Mouse (Mus musculus) c-Kit-positive CD71-negative TER-119-negative erythroid progenitor cells, embryonic 14.5 days (primary cell): ENCODE results near the gene Fam228b.
"Not testable (repeated sequence)": the region's sequence is repeated elsewhere in the genome, so short reads cannot be mapped to it uniquely, and the experiment has no call there.

Experiments
- DNase-seq: peaks from one replicate; pipeline ENCODE4 v3.0.0-alpha.2; 2013; ENCODE audit warnings: low read depth

The Fam228b gene

GRCm38 (mm10) chr12:4740823-4741222, 28.2 kb downstream of the Fam228b start:
- no peak for DNase-seq

- no peak for DNase-seq
Observed at GRCm38 (mm10) chr12:4738031-4738576, 31.0 kb downstream of the Fam228b start, which contains the start of gene Fam228a. TSS of gene Fam228a (minus strand) at chr12:4738430.

- DNase-seq = no peak
Observed at GRCm38 (mm10) chr12:4732332-4732731, 36.7 kb downstream of the Fam228b start.

- no peak for DNase-seq
Observed at GRCm38 (mm10) chr12:4731629-4732028, 37.4 kb downstream of the Fam228b start.

GRCm38 (mm10) chr12:4729165-4729564, 39.9 kb downstream of the Fam228b start:
- no peak for DNase-seq

- no peak for DNase-seq
Observed at GRCm38 (mm10) chr12:4719762-4720754, 49.0 kb downstream of the Fam228b start.

- no peak for DNase-seq
Observed at GRCm38 (mm10) chr12:4719066-4719761, 49.9 kb downstream of the Fam228b start.

- DNase-seq = peak; percentile 42
Observed at GRCm38 (mm10) chr12:4717417-4717816, 51.6 kb downstream of the Fam228b start.

GRCm38 (mm10) chr12:4715606-4716005, 53.5 kb downstream of the Fam228b start:
- no peak for DNase-seq

GRCm38 (mm10) chr12:4713361-4713760, 55.7 kb downstream of the Fam228b start:
- DNase-seq = no peak

GRCm38 (mm10) chr12:4709926-4710325, 59.1 kb downstream of the Fam228b start:
- DNase-seq = no peak

GRCm38 (mm10) chr12:4708881-4709604, 60.0 kb downstream of the Fam228b start:
- DNase-seq = no peak

- DNase-seq = no peak
Observed at GRCm38 (mm10) chr12:4708296-4708695, 60.8 kb downstream of the Fam228b start.

- no peak for DNase-seq
Observed at GRCm38 (mm10) chr12:4707488-4708017, 61.5 kb downstream of the Fam228b start.

GRCm38 (mm10) chr12:4706901-4707300, 62.2 kb downstream of the Fam228b start:
- DNase-seq = no peak

GRCm38 (mm10) chr12:4706175-4706574, 62.9 kb downstream of the Fam228b start:
- no peak for DNase-seq

- DNase-seq = not testable (repeated sequence)
Observed at GRCm38 (mm10) chr12:4705626-4706025, 63.4 kb downstream of the Fam228b start.

GRCm38 (mm10) chr12:4694534-4694933, 74.5 kb downstream of the Fam228b start:
- DNase-seq = no peak

- DNase-seq = no peak
Observed at GRCm38 (mm10) chr12:4691193-4691592, 77.9 kb downstream of the Fam228b start.
